Mouse (Mus musculus): ENCODE measurements at regions not wholly inside any gene's neighbourhood (a gene's known extent, or its start where the extent isn't known, plus 50 kb on each side); places are given as distances from the start of the nearest gene placed in this dataset.

- no peak for DNase-seq
Observed at GRCm38 (mm10) chr8:126808496-126808895, 137.1 kb downstream of the Tomm20 start.

- DNase-seq = peak; percentile 84
Observed at GRCm38 (mm10) chr8:126807171-126807768, 138.4 kb downstream of the Tomm20 start.

- no peak for DNase-seq
Observed at GRCm38 (mm10) chr8:126806591-126806990, 139.1 kb downstream of the Tomm20 start.

GRCm38 (mm10) chr8:126806181-126806560, 139.5 kb downstream of the Tomm20 start:
- DNase-seq = no peak

GRCm38 (mm10) chr8:126805365-126806180, 140.1 kb downstream of the Tomm20 start:
- DNase-seq = peak; percentile 78

GRCm38 (mm10) chr8:126804115-126804514, 141.5 kb downstream of the Tomm20 start:
- DNase-seq = no peak

- no peak for DNase-seq
Observed at GRCm38 (mm10) chr8:126802641-126803040, 143.0 kb downstream of the Tomm20 start.

- no peak for DNase-seq
Observed at GRCm38 (mm10) chr8:126800976-126801375, 144.7 kb downstream of the Tomm20 start.

GRCm38 (mm10) chr8:126797571-126798334, 147.9 kb downstream of the Tomm20 start:
- DNase-seq = peak; percentile 52

- no peak for DNase-seq
Observed at GRCm38 (mm10) chr8:126793657-126794056, 152.0 kb downstream of the Tomm20 start.

GRCm38 (mm10) chr8:126791069-126791468, 154.6 kb downstream of the Tomm20 start:
- no peak for DNase-seq

GRCm38 (mm10) chr8:126790214-126790613, 155.4 kb downstream of the Tomm20 start:
- no peak for DNase-seq

- DNase-seq = no peak
Observed at GRCm38 (mm10) chr8:126789076-126789475, 156.6 kb downstream of the Tomm20 start.

GRCm38 (mm10) chr8:126788669-126789068, 157.0 kb downstream of the Tomm20 start:
- no peak for DNase-seq

- no peak for DNase-seq
Observed at GRCm38 (mm10) chr8:126787398-126787797, 158.2 kb downstream of the Tomm20 start.

- no peak for DNase-seq
Observed at GRCm38 (mm10) chr8:126785211-126785610, 160.4 kb downstream of the Tomm20 start.

GRCm38 (mm10) chr8:126784604-126785003, 161.0 kb downstream of the Tomm20 start:
- DNase-seq = no peak

GRCm38 (mm10) chr8:126783703-126784440, 161.8 kb downstream of the Tomm20 start:
- DNase-seq = peak; percentile 78

GRCm38 (mm10) chr8:126778673-126779072, 167.0 kb downstream of the Tomm20 start:
- DNase-seq = no peak

GRCm38 (mm10) chr8:126778131-126778530, 167.5 kb downstream of the Tomm20 start:
- no peak for DNase-seq

GRCm38 (mm10) chr8:126776605-126777469, 168.8 kb downstream of the Tomm20 start:
- no peak for DNase-seq
